Mouse (Mus musculus) thymus, postnatal 0 days (tissue): ENCODE data around the gene Pde9a. TPM values are rescaled to one million over a fixed set of nuclear protein-coding genes. Genes with fewer than 3 reads are reported as not detected.

ENCODE experiments used
- DNase-seq: peaks from one replicate; pipeline ENCODE4 v3.0.0-alpha.2; 2015; ENCODE audit warnings: low spot score
- polyA plus RNA-seq: library from polyadenylated mRNA; unstranded; fragments of >200 nt; fragmentation: Nextera tagmentation; extraction: Ambion mirVana; gene quantifications from 2 replicates; pipeline ENCODE4 v1.2.1, GENCODE M21; 2015

Gene Pde9a
- polyA plus RNA-seq, 1 experiment from 2014 or later, result 1.4 TPM

- DNase-seq, result no peak
Observed at GRCm38 (mm10) chr17:31432878-31433281, 46.9 kb downstream of the Pde9a start.

GRCm38 (mm10) chr17:31433401-31433928, 47.5 kb downstream of the Pde9a start:
- no peak for DNase-seq

- no peak for DNase-seq
Observed at GRCm38 (mm10) chr17:31433978-31434797, 48.2 kb downstream of the Pde9a start.

GRCm38 (mm10) chr17:31434825-31435325, 48.9 kb downstream of the Pde9a start:
- DNase-seq, result no peak

- DNase-seq, result no peak
Observed at GRCm38 (mm10) chr17:31435934-31436813, 50.2 kb downstream of the Pde9a start.

- peak; percentile 22 for DNase-seq
Observed at GRCm38 (mm10) chr17:31436814-31437406, 50.9 kb downstream of the Pde9a start.

DNA sequence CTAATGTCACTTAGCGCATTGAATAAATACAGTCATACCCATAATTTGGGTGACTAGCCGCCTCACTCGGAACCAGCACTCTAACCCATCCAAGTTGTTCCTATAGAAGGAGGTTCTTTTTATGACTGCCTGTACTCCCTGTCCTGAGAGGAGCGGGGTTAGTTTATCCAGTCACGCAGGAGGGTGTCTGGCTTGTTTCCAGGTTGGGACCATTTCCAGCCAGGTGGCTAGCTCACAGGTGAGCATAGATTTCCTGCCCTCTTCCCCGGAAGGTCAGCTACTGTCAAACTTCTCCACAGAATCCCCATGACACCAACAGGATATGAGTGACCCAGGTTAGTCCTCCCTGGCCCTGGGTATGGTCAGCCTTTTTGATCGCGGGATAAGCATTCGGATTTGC, 51.5 kb downstream of the Pde9a start:
- DNase-seq, result no peak

DNA sequence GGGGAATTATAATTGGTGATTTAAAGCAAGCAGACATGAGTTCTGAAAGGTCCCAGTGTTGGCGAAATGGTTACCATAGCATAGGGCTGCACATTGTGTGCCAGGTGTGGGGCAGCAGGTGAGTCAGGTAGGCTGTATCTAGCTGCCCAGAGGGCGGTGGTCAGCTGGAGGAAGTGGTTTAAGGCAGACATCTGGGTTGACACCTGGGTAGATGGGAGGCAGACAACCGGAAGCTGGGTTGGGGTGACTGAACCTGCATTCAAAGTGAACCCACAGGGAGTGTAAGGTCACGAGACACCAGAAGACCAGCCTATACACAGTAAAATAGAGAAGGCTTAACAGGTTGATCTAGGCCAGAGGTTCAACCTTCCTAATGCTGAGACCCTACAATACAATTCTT, 54.0 kb downstream of the Pde9a start:
- peak; percentile 52 for DNase-seq

- DNase-seq, result no peak
Observed at GRCm38 (mm10) chr17:31442513-31442912, 56.5 kb downstream of the Pde9a start.

- DNase-seq, result no peak
Observed at GRCm38 (mm10) chr17:31444251-31444650, 58.2 kb downstream of the Pde9a start.

- DNase-seq, result no peak
Observed at GRCm38 (mm10) chr17:31445061-31445731, 59.2 kb downstream of the Pde9a start.

DNA sequence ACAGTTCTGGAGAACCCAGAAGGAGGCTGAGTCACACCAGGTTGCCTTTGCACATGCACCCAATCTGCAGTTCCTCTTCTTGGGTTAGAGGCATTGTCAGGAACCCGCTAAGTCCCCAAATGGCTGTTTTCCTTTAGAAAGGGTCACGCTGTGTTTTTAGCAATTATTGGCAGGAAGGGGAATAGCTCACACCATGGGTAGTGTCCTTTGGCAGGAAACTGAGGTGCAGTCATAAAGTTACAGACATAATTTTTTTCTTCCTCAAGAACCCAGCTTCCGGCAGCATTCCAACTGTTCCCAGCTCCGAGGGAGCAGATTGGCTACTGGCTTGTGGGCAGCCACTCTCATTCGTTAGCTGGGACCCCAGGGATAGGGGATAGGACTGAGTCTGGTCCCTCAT, 61.8 kb downstream of the Pde9a start:
- DNase-seq, result no peak

DNA sequence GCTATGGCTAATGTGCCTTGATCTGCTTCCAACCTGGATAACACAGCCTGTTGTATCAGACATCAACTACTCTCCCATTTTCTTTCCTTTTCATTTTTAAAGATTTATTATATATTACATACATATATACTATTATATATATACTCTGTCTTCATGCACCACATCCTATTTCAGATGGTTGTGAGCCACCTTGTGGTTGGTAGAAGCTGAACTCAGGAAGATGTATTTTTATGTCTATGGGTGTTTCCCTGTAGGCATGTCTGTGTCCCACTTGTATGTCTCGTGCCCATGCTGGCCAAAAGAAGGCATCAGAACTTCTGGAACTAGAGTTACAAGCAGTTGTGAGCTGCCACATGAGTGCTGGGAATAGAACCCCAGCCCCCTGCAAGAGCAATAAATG, 62.5 kb downstream of the Pde9a start:
- DNase-seq, result no peak

DNA sequence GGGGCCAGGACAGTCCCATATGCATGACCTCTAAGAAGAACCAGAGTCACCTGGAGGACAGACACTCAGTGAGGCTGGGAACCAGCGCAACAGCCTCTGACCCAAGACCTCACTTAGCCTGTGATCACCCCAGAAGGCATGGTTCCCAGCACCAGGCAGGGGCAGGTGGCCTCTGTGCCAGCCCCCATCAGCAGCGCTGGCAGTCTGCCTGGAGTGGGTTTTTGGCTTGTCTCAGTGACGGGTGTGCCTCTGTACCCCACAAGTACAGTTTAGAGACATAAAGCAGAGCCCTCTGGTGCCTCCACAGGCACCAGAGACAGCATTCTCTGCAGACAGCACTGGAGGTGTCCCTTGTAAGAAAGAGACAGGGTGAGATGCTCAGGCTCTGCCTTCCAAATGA, 64.2 kb downstream of the Pde9a start:
- DNase-seq, result no peak

GRCm38 (mm10) chr17:31451179-31451708, 65.2 kb downstream of the Pde9a start:
- no peak for DNase-seq

GRCm38 (mm10) chr17:31452816-31453215, 66.8 kb downstream of the Pde9a start:
- DNase-seq, result no peak

GRCm38 (mm10) chr17:31453476-31453875, 67.5 kb downstream of the Pde9a start:
- no peak for DNase-seq

DNA sequence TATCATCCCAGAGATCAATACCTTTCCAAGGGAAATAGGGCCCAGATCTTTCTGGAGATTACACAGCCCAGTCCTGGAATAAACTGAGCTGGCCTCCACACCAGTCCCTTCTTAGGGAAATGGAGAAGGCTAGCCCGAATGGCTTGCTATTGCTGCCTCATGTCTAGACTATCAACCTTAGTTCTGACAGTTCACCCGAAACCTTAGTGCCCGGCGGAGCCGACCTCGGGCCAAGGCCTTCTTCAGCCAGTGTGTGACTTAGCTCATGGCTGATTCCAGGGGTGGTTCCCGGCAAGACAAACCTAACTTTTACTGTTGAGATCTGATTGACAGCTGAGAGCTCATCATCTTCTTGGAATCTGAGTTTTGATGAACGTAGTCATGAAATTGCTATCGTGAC, 68.0 kb downstream of the Pde9a start:
- no peak for DNase-seq

GRCm38 (mm10) chr17:31456723-31457567, 70.9 kb downstream of the Pde9a start:
- DNase-seq, result no peak

- DNase-seq, result no peak
Observed at GRCm38 (mm10) chr17:31460416-31460815, 74.4 kb downstream of the Pde9a start.
